Comparison of ENCODE assay signal across 8 mouse cellular contexts in genomic region chr5:89883908-89884204, GRCm38 (mm10). TPM values are rescaled to one million over a fixed set of nuclear protein-coding genes. Genes with fewer than 3 reads are reported as not detected.
DNase-seq lines count a peak whose midpoint lies in the region; ATAC-seq and TF ChIP-seq lines count a peak whose summit lies in the region.

No protein-coding gene starts in this region.

- intact Hi-C loops in heart, adult 2 months (cut with DNase I), result loop anchor here (5.0 kb wide), 1 partner anchor 42 kb away; no protein-coding TSS in a partner anchor

- TF ChIP-seq CTCF in heart, adult 2 months (IDR thresholded peaks at IDR 0.05), result no peak

- H3K36me3 ChIP-seq in heart, embryonic 12.5 days, result peaks cover 6% of the 10 kb centered on the region; the same call in 1 of the 2 replicates
- no peaks in the 10 kb centered on the region for H3K36me3 ChIP-seq in heart, adult 2 months (ENCODE audit: control insufficient read depth, insufficient read depth, low read length)
- H3K36me3 ChIP-seq in hindbrain, embryonic 13.5 days, result no peaks in the 10 kb centered on the region

- H3K79me2 ChIP-seq in heart, adult 2 months (replicated peaks; ENCODE audit: control insufficient read depth, insufficient read depth, low read length), result no peaks in the 10 kb centered on the region

- peak overlapping the region; percentile 90; the same call in 1 of the 2 replicates for H3K9ac ChIP-seq in heart, embryonic 12.5 days
- H3K9ac ChIP-seq in heart, adult 2 months (ENCODE audit: low read depth, low read length), result no peak overlapping the region
- H3K9ac ChIP-seq in hindbrain, embryonic 13.5 days, result peak overlapping the region; percentile 84; the same call in 1 of the 2 replicates

- H3K9me3 ChIP-seq in heart, embryonic 12.5 days (replicated peaks), result 0 out of 2 replicates have a peak, but pooled peaks cover 4% of the 10 kb centered on the region
- no peaks in the 10 kb centered on the region for H3K9me3 ChIP-seq in hindbrain, embryonic 13.5 days

- no peak for TF ChIP-seq EP300 in heart, adult 2 months (IDR thresholded peaks at IDR 0.05; ENCODE audit: insufficient read depth, low read depth, low read length)

- ATAC-seq in heart, embryonic 12.5 days (ENCODE audit: insufficient number of reproducible peaks, low FRiP score), result no peak
- peak; percentile 11; the same call in 1 of the 2 replicates for ATAC-seq in hindbrain, embryonic 13.5 days (ENCODE audit: low FRiP score)
- peak; percentile 16; the same call in 1 of the 2 replicates for ATAC-seq in megakaryocyte progenitor cell, adult 5-6 weeks (replicated peaks; ENCODE audit: poor library complexity)
- ATAC-seq in frontal cortex, adult (ENCODE audit: low TSS enrichment), result no peak

- no peak overlapping the region for H3K27ac ChIP-seq in heart, embryonic 12.5 days (ENCODE audit: poor library complexity, severe bottlenecking)
- no peak overlapping the region for H3K27ac ChIP-seq in heart, adult 2 months
- H3K27ac ChIP-seq in hindbrain, embryonic 13.5 days, result no peak overlapping the region

- peak overlapping the region; percentile 91 for H3K4me3 ChIP-seq in heart, embryonic 12.5 days
- no peak overlapping the region for H3K4me3 ChIP-seq in heart, adult 2 months
- H3K4me3 ChIP-seq in hindbrain, embryonic 13.5 days, result peak overlapping the region; percentile 66

- no peak for TF ChIP-seq POLR2A in heart, adult 2 months (IDR thresholded peaks at IDR 0.05; ENCODE audit: insufficient read depth, low read depth, low read length)

- WGBS in heart, embryonic 12.5 days, result 6% methylated on average over 8 of the region's 8 CpGs
- 31% methylated on average over 8 of the region's 8 CpGs for WGBS in heart, adult 2 months
- 4% methylated on average over 8 of the region's 8 CpGs for WGBS in hindbrain, embryonic 13.5 days

- H3K4me1 ChIP-seq in heart, embryonic 12.5 days (replicated peaks), result peaks cover 8% of the 10 kb centered on the region
- no peaks in the 10 kb centered on the region for H3K4me1 ChIP-seq in heart, adult 2 months (ENCODE audit: control insufficient read depth, insufficient read depth, low read length)
- peaks cover 12% of the 10 kb centered on the region for H3K4me1 ChIP-seq in hindbrain, embryonic 13.5 days (replicated peaks)

- H3K4me2 ChIP-seq in heart, embryonic 12.5 days, result peak overlapping the region; percentile 99
- peak overlapping the region; percentile 100 for H3K4me2 ChIP-seq in hindbrain, embryonic 13.5 days

- no peaks in the 10 kb centered on the region for H3K27me3 ChIP-seq in heart, embryonic 12.5 days (replicated peaks)
- no peaks in the 10 kb centered on the region for H3K27me3 ChIP-seq in heart, adult 2 months (ENCODE audit: control insufficient read depth, insufficient read depth, low read length)
- no peaks in the 10 kb centered on the region for H3K27me3 ChIP-seq in hindbrain, embryonic 13.5 days

- no peak for DNase-seq in heart, adult 2 months
- peak; percentile 81 for DNase-seq in MEL-GATA-1-ER (ENCODE audit: extremely low read depth, low read depth)
- DNase-seq in cerebellum, adult 11 months, result no peak
- DNase-seq in cerebellum, postnatal 14 days, result no peak

RNA-seq across cellular contexts. Expression of gene Adamts3, which starts 0.7 kb away (rescaled TPM):
- 5.6 and 6.0 TPM in 2 replicates for polyA plus RNA-seq in heart, embryonic 12.5 days (2016; fragmentation: Nextera tagmentation; extraction: Ambion mirVana)
- total RNA-seq in heart, adult 2 months (2021), result 1 to 10 TPM; 4.3 to 5.3 TPM
- polyA plus RNA-seq in heart, adult 2 months (2012; rRNA removed), result 1.9 and 5.5 TPM in 2 replicates
- polyA plus RNA-seq in hindbrain, embryonic 13.5 days (2015; fragmentation: Nextera tagmentation; extraction: Ambion mirVana), result 2.8 and 4.2 TPM in 2 replicates
- 5.8 and 10.3 TPM in 2 replicates for total RNA-seq in megakaryocyte progenitor cell, adult 5-6 weeks (2015)
- total RNA-seq in megakaryocyte progenitor cell, adult 5-6 weeks (2017), result 3.9 and 6.9 TPM in 2 replicates

Comparison
In these comparisons a context has a peak if more than half of its experiments do, and no peak if none do; other contexts are left out.
1. ATAC-seq: peak in hindbrain, embryonic 13.5 days (single experiment) and megakaryocyte progenitor cell, adult 5-6 weeks (single experiment); none in heart, embryonic 12.5 days (single experiment) and frontal cortex, adult (single experiment).